Mouse (Mus musculus): ENCODE measurements at regions not wholly inside any gene's neighbourhood (a gene's known extent, or its start where the extent isn't known, plus 50 kb on each side); places are given as distances from the start of the nearest gene placed in this dataset.
"Not testable (repeated sequence)": the region's sequence is repeated elsewhere in the genome, so short reads cannot be mapped to it uniquely, and the experiment has no call there.

- no peak for TF ChIP-seq CTCF (IDR thresholded peaks at IDR 0.05; ENCODE audit: low read depth)
- no peak for TF ChIP-seq EP300 (IDR thresholded peaks at IDR 0.05; ENCODE audit: low read depth)
- Histone ChIP-seq H3K27ac (no peak overlapping the region), H3K4me3 (ENCODE audit: insufficient read depth in 1 of 2, low read depth in 2 of 2, low read length in 2 of 2) (no peak overlapping the region), H3K36me3 (replicated peaks; ENCODE audit: control insufficient read depth, insufficient read depth, low read depth) (no peaks in the 10 kb centered on the region), H3K4me2 (ENCODE audit: low read depth) (no peak overlapping the region), H3K4me1 (replicated peaks; ENCODE audit: control insufficient read depth in 2 of 2, insufficient read depth in 2 of 2, low read length in 1 of 2) (no peaks in the 10 kb centered on the region), H3K27me3 (ENCODE audit: control insufficient read depth, insufficient read depth, low read length) (no peaks in the 10 kb centered on the region), H3K9me3 (ENCODE audit: control insufficient read depth, low read length) (no peaks in the 10 kb centered on the region), H3K9ac (replicated peaks) (no peak overlapping the region)
- ATAC-seq (ENCODE audit: insufficient read depth) (no peak), DNase-seq (ENCODE audit: low read depth in 3 of 3, low spot score in 3 of 3) (no peak)
- 71% methylated on average over 7 of the region's 7 CpGs for WGBS (ENCODE audit: insufficient replicate concordance)
Measured at GRCm38 (mm10) chr12:117361826-117362225, 154.5 kb upstream of the Rapgef5 start.

- H3K36me3 ChIP-seq (replicated peaks; ENCODE audit: control insufficient read depth, insufficient read depth, low read depth); H3K9ac ChIP-seq (replicated peaks); H3K27ac ChIP-seq; H3K4me3 ChIP-seq (ENCODE audit: insufficient read depth in 1 of 2, low read depth in 2 of 2, low read length in 2 of 2); DNase-seq (ENCODE audit: low read depth in 3 of 3, low spot score in 3 of 3); H3K9me3 ChIP-seq (ENCODE audit: control insufficient read depth, low read length); H3K4me2 ChIP-seq (ENCODE audit: low read depth); H3K27me3 ChIP-seq (ENCODE audit: control insufficient read depth, insufficient read depth, low read length); ATAC-seq (ENCODE audit: insufficient read depth); H3K4me1 ChIP-seq (replicated peaks; ENCODE audit: control insufficient read depth in 2 of 2, insufficient read depth in 2 of 2, low read length in 1 of 2): not testable (repeated sequence)
- 63% methylated on average over 3 of the region's 4 CpGs for WGBS (ENCODE audit: insufficient replicate concordance)
Measured at GRCm38 (mm10) chr12:117363457-117363856, 152.8 kb upstream of the Rapgef5 start.

- no peaks in the 10 kb centered on the region for H3K9me3 ChIP-seq (ENCODE audit: control insufficient read depth, low read length)
- ATAC-seq (ENCODE audit: insufficient read depth) (no peak), DNase-seq (ENCODE audit: low read depth in 3 of 3, low spot score in 3 of 3) (no peak)
- H3K27me3 ChIP-seq (ENCODE audit: control insufficient read depth, insufficient read depth, low read length), result no peaks in the 10 kb centered on the region
- H3K4me1 ChIP-seq (replicated peaks; ENCODE audit: control insufficient read depth in 2 of 2, insufficient read depth in 2 of 2, low read length in 1 of 2), result no peaks in the 10 kb centered on the region
- H3K36me3 ChIP-seq (replicated peaks; ENCODE audit: control insufficient read depth, insufficient read depth, low read depth), result no peaks in the 10 kb centered on the region
- WGBS (ENCODE audit: insufficient replicate concordance), result 75% methylated on average over 2 of the region's 2 CpGs
- no peak overlapping the region for H3K4me3 ChIP-seq (ENCODE audit: insufficient read depth in 1 of 2, low read depth in 2 of 2, low read length in 2 of 2)
- H3K9ac ChIP-seq (replicated peaks), result no peak overlapping the region
- TF ChIP-seq EP300 (IDR thresholded peaks at IDR 0.05; ENCODE audit: low read depth) (no peak), CTCF (IDR thresholded peaks at IDR 0.05; ENCODE audit: low read depth) (no peak)
- H3K27ac ChIP-seq, result no peak overlapping the region
- no peak overlapping the region for H3K4me2 ChIP-seq (ENCODE audit: low read depth)
Measured at GRCm38 (mm10) chr12:117365181-117365580, 151.1 kb upstream of the Rapgef5 start.

- no peaks in the 10 kb centered on the region for H3K9me3 ChIP-seq (ENCODE audit: control insufficient read depth, low read length)
- 42% methylated on average over 5 of the region's 5 CpGs for WGBS (ENCODE audit: insufficient replicate concordance)
- TF ChIP-seq CTCF (IDR thresholded peaks at IDR 0.05; ENCODE audit: low read depth) (no peak), EP300 (IDR thresholded peaks at IDR 0.05; ENCODE audit: low read depth) (no peak)
Measured at GRCm38 (mm10) chr12:117365876-117366275, 150.4 kb upstream of the Rapgef5 start.

GRCm38 (mm10) chr12:117378297-117378887 is 137.9 kb upstream of the Rapgef5 start:
- H3K4me1 ChIP-seq (replicated peaks; ENCODE audit: control insufficient read depth in 2 of 2, insufficient read depth in 2 of 2, low read length in 1 of 2), result no peaks in the 10 kb centered on the region
- H3K9me3 ChIP-seq (ENCODE audit: control insufficient read depth, low read length), result no peaks in the 10 kb centered on the region
- no peak overlapping the region for H3K4me2 ChIP-seq (ENCODE audit: low read depth)
- TF ChIP-seq CTCF (IDR thresholded peaks at IDR 0.05; ENCODE audit: low read depth) (no peak), EP300 (IDR thresholded peaks at IDR 0.05; ENCODE audit: low read depth) (no peak)
- DNase-seq (ENCODE audit: low read depth in 3 of 3, low spot score in 3 of 3), result no peak
- H3K9ac ChIP-seq (replicated peaks), result no peak overlapping the region
- ATAC-seq (ENCODE audit: insufficient read depth), result no peak
- WGBS (ENCODE audit: insufficient replicate concordance), result 62% methylated on average over 18 of the region's 21 CpGs
- H3K27me3 ChIP-seq (ENCODE audit: control insufficient read depth, insufficient read depth, low read length), result no peaks in the 10 kb centered on the region
- H3K36me3 ChIP-seq (replicated peaks; ENCODE audit: control insufficient read depth, insufficient read depth, low read depth), result no peaks in the 10 kb centered on the region
- H3K27ac ChIP-seq, result no peak overlapping the region
- H3K4me3 ChIP-seq (ENCODE audit: insufficient read depth in 1 of 2, low read depth in 2 of 2, low read length in 2 of 2), result no peak overlapping the region

More at GRCm38 (mm10) chr12:117365876-117366275, 150.4 kb upstream of the Rapgef5 start:
- no peaks in the 10 kb centered on the region for H3K4me1 ChIP-seq (replicated peaks; ENCODE audit: control insufficient read depth in 2 of 2, insufficient read depth in 2 of 2, low read length in 1 of 2)
- no peaks in the 10 kb centered on the region for H3K36me3 ChIP-seq (replicated peaks; ENCODE audit: control insufficient read depth, insufficient read depth, low read depth)
- no peak overlapping the region for H3K4me3 ChIP-seq (ENCODE audit: insufficient read depth in 1 of 2, low read depth in 2 of 2, low read length in 2 of 2)
- H3K27ac ChIP-seq, result no peak overlapping the region
- no peak for ATAC-seq (ENCODE audit: insufficient read depth)
- H3K4me2 ChIP-seq (ENCODE audit: low read depth), result no peak overlapping the region
- no peaks in the 10 kb centered on the region for H3K27me3 ChIP-seq (ENCODE audit: control insufficient read depth, insufficient read depth, low read length)
- no peak overlapping the region for H3K9ac ChIP-seq (replicated peaks)
- DNase-seq (ENCODE audit: low read depth in 3 of 3, low spot score in 3 of 3), result no peak
